Mouse (Mus musculus) gastrocnemius, postnatal 36 days (tissue): ENCODE results near the gene Ccdc78. TPM values are rescaled to one million over a fixed set of nuclear protein-coding genes. Genes with fewer than 3 reads are reported as not detected.
A peak's percentile ranks its signal among the peaks of the same experiment; 100 is the strongest.

Experiments used
- DNase-seq, 2 experiments: peaks; one replicate each; pipeline ENCODE4 v3.0.0; 2022
- intact Hi-C: fragments of 180-260 bp; cut with DNase I; formaldehyde crosslinking; loops from one replicate; pipeline ENCODE4 v1.15.1; 2025
- total RNA-seq, 2 experiments: library from RNA; stranded (reverse); gene quantifications; 2 replicates each; pipeline ENCODE4 v1.2.3; 2021

Ccdc78 gene
- total RNA-seq, 2 experiments from 2014 or later = not detected

- intact Hi-C loops = no loop called here
Observed at GRCm38 (mm10) chr17:25808789-25809605, 22.6 kb downstream of the Ccdc78 start, which contains the start of gene Fbxl16. Gene Fbxl16, plus strand, starts transcription at chr17:25809085.

GRCm38 (mm10) chr17:25809606-25810340 lies 23.4 kb downstream of the Ccdc78 start:
- intact Hi-C loops = no loop called here
- DNase-seq = no peak

More at GRCm38 (mm10) chr17:25808789-25809605, 22.6 kb downstream of the Ccdc78 start, which contains the start of gene Fbxl16:
- peak in 1 of 2 experiments; percentile 42 for DNase-seq

- no peak for DNase-seq
- intact Hi-C loops = no loop called here
Observed at GRCm38 (mm10) chr17:25810890-25811289, 24.5 kb downstream of the Ccdc78 start.

DNA sequence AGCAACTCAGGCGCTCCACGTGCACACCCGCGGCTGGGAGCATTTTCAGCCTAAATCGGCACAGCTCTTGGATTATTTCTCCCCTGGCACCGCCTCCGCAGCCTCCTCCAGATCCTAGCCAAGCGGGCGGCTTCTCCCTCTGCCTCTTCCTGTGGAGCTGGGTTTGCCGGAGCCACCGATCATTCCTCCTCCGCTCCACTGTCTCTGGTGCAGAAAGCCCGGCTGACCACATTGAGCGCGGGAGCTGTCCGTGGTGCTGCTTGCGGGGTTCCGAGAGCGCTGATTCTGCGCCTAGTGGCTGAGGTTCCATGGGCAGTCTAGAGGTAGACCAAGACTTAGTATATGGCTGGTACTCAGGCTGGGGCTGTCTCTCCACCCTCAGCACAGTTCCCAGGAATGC lies 27.1 kb downstream of the Ccdc78 start:
- intact Hi-C loops = no loop called here
- peak; percentile 71 to 73 for DNase-seq

- DNase-seq = no peak
- intact Hi-C loops = no loop called here
Observed at GRCm38 (mm10) chr17:25817662-25818061, 31.3 kb downstream of the Ccdc78 start.

DNA sequence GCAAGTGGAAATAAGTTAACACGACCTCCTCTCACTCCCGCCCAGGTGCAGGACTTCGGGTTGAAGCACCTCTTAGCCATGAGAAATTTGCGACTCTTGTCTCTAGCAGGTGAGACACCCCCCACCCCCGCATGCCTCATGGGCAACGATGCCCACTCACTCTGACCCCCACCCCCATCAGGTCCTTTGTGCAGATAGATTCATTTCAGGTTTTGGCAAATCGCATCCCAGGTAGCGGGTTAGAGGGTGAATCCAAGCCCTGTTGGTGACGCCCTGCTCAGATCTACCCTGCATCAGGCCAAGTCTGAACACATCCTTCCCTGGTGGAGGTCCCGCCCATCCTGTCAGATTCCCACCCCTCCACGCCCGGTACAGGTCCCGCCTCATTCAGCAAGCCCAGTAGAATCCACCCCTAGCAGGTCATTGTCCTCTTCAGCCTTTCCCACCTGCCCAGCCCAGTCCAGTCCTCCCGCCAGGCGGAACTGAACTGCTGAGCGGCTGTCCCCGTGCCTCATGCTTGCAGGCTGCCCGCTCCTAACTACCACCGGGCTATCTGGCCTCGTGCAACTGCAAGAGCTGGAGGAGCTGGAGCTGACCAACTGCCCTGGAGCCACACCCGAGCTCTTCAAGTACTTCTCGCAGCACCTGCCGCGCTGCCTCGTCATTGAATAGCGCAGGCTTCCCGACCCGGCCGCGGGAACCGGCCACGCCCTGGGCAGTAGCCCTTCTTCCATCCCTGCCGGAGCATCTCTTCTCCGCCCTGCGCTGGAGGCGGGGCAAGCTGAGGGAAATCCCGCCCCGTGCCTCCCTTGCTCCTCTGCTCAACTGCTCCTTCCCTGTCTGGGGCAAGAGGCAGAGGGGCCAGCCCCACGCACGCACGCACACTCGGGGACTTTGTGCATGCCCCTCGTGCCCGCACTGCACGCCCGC lies 32.7 kb downstream of the Ccdc78 start:
- intact Hi-C loops = no loop called here
- peak in 1 of 2 experiments; percentile 4 for DNase-seq

GRCm38 (mm10) chr17:25823452-25823851 lies 37.1 kb downstream of the Ccdc78 start, which contains the start of gene Wdr24:
Gene Wdr24, plus strand, starts transcription at chr17:25823627.
- intact Hi-C loops = loop anchor here (10.0 kb wide), 1 partner anchor 929 kb away; the partner anchor contains the start of genes Eme2, Mrps34 and Nme3
- peak; percentile 51 to 71 for DNase-seq

DNA sequence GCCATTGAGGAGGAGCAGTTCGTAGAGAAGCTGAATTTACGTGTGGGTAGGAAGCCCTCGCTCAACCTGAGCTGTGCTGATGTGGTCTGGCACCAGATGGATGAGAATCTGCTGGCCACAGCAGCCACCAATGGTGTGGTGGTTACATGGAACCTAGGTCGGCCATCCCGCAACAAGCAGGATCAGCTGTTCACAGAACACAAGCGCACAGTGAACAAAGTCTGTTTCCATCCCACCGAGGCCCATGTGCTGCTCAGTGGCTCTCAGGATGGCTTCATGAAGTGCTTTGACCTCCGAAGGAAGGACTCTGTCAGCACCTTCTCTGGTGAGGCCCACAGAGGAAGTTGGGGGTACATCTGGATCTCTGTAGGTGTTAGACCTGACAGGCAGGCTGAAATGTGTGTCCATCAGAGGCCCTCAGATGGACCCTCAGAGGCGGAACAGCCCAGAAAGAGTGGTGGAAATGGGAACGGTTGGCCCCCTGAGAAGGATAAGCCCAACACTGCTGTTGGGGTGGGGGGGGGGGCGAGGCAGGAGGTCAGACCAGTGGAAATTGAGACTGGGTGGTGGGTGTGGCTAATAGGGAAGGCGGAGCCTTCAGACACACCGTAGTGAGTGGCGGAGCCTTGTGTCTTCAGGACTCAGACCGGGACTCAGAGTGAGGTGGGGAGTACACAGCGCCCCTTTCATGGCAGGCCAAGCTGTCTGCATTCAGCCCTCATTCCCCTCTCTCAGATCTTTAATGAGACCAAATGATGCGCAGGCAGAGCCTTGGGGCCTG lies 38.2 kb downstream of the Ccdc78 start:
- no peak for DNase-seq

DNA sequence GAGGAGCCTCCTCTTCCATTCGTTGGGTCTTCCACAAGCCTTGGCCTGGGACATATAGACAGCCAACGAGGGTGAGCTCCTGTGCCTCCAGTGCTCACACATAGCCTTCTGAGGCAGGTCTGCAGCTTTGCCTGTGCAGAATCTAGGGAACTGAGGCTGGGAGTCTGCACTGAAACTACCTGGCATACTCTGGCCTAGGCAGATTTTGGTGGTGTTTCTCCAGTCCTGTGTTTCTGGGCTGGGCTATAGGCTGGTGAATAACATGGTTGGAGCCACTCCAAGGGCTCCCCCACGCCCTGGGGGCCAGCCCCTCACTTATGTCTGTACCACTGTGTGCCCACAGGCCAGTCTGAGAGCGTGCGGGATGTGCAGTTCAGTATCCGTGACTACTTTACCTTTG lies 38.9 kb downstream of the Ccdc78 start:
- intact Hi-C loops = loop anchor here (10.0 kb wide), 1 partner anchor 931 kb away; the partner anchor contains the start of genes Eme2, Mrps34 and Nme3
- DNase-seq = no peak

More for the DNA sequence above, 38.2 kb downstream of the Ccdc78 start:
- intact Hi-C loops = loop anchor here (10.0 kb wide), 1 partner anchor 930 kb away; the partner anchor contains the start of genes Eme2, Mrps34 and Nme3

GRCm38 (mm10) chr17:25825984-25826570 lies 39.7 kb downstream of the Ccdc78 start:
- DNase-seq = no peak
- intact Hi-C loops = loop anchor here (10.0 kb wide), 1 partner anchor 931 kb away; the partner anchor contains the start of genes Eme2, Mrps34 and Nme3

GRCm38 (mm10) chr17:25827011-25827410 lies 40.6 kb downstream of the Ccdc78 start:
- DNase-seq = no peak
- intact Hi-C loops = loop anchor here (10.0 kb wide), 1 partner anchor 932 kb away; the partner anchor contains the start of genes Eme2, Mrps34 and Nme3

GRCm38 (mm10) chr17:25827546-25828222 lies 41.3 kb downstream of the Ccdc78 start:
- intact Hi-C loops = loop anchor here (10.0 kb wide), 1 partner anchor 933 kb away; the partner anchor contains the start of genes Eme2, Mrps34 and Nme3
- DNase-seq = no peak

DNA sequence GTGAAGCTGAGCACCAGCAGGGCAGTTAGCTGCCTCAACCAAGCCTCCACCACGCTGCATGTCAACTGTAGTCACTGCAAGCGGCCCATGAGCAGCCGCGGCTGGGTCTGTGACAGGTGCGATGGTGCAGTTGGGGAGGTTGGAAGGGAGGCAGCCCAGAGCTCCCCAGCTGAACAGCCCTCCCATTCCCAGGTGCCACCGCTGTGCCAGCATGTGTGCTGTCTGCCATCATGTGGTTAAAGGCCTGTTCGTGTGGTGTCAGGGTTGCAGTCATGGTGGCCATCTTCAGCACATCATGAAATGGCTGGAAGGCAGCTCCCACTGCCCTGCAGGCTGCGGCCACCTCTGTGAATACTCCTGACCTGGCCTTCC lies 41.8 kb downstream of the Ccdc78 start:
- intact Hi-C loops = loop anchor here (10.0 kb wide), 1 partner anchor 933 kb away; the partner anchor contains the start of genes Eme2, Mrps34 and Nme3

DNA sequence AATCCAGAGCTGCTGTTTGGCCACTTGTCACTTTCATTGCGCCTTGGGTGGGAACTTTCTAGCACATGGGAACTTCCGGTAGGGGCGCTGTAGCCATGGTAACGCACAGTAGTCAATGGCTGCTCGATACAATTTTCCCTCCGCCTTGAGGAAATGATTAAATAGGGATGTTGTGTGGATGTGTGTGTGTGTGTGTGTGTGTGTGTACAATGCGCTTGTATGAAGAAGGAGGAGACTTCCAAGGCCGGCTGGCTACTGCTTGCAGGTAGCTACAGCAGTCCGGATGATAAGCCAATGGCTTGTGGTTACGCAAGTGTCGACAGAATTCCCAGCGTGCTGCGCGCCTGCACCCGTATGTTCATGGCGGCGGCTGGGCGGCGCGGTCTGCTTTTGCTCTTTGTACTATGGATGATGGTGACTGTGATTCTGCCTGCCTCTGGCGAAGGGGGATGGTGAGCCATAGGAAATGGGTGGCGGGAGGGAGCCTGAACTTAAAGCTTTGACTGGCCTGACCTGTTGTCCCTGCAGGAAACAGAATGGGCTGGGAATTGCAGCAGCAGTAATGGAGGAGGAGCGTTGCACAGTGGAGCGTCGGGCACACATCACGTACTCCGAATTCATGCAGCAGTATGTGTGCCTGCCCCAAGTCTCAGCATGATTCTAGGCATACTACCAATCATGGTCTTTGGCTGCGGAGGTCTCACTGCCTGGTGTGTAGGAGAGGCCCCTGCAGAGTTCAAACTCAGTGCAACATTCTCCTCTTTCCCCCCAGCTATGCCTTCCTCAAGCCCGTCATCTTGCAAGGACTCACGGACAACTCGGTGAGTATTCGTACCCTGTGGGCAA lies 42.6 kb downstream of the Ccdc78 start, which contains the start of gene Jmjd8:
TSS of gene Jmjd8 (plus strand) at position 156 of the 846 bp plus-strand sequence.
- intact Hi-C loops = loop anchor here (10.0 kb wide), 1 partner anchor 934 kb away; the partner anchor contains the start of genes Eme2, Mrps34 and Nme3
- peak; percentile 51 to 66 for DNase-seq

More for the DNA sequence above, 41.8 kb downstream of the Ccdc78 start:
- DNase-seq = no peak

DNA sequence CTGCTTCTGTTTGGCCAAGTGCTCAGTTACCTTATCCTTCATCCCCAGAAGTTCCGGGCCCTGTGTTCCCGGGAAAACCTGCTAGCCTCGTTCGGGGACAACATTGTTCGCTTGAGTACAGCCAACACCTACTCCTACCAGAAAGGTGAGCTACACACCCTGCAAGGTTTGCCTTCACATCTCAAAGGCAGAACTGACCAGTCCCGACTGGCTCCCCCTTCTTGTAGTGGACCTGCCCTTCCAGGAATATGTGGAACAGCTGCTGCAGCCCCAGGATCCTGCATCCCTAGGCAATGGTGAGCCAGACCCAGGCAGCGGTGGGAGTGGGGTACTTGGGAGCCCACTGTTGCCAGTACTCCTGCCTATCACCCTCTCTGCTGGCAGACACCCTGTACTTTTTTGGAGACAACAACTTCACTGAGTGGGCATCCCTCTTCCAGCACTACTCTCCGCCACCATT lies 43.2 kb downstream of the Ccdc78 start:
- intact Hi-C loops = loop anchor here (10.0 kb wide), 1 partner anchor 935 kb away; the partner anchor contains the start of genes Eme2, Mrps34 and Nme3

GRCm38 (mm10) chr17:25830200-25830753 lies 43.9 kb downstream of the Ccdc78 start:
- DNase-seq = no peak
- intact Hi-C loops = no loop called here

More for the DNA sequence above, 43.2 kb downstream of the Ccdc78 start:
- no peak for DNase-seq
